Mouse (Mus musculus): ENCODE results near the gene Car6.

GRCm38 (mm10) chr4:150230460-150231407 is 29.6 kb upstream of the Car6 start:
- TF ChIP-seq CTCF (conservative IDR thresholded peaks at IDR 0.05 in 1 of 2, IDR thresholded peaks at IDR 0.05 in 1 of 2; ENCODE audit: low read depth in 2 of 2, low read length in 2 of 2) (no peak), MAX (IDR thresholded peaks at IDR 0.05; ENCODE audit: low read length) (no peak), CHD1 (IDR thresholded peaks at IDR 0.05; ENCODE audit: low read depth, low read length) (no peak), MYC (IDR thresholded peaks at IDR 0.05; ENCODE audit: low read depth, low read length) (no peak), POLR2A (IDR thresholded peaks at IDR 0.05; ENCODE audit: low read depth, low read length) (no peak), E2F4 (IDR thresholded peaks at IDR 0.05; ENCODE audit: insufficient replicate concordance, low read depth, low read length) (no peak), SMC3 (IDR thresholded peaks at IDR 0.05; ENCODE audit: low read depth, low read length) (no peak), TCF12 (IDR thresholded peaks at IDR 0.05; ENCODE audit: low read depth, low read length) (no peak), JUN (IDR thresholded peaks at IDR 0.05; ENCODE audit: insufficient read depth, low read depth, low read length) (no peak), GABPA (IDR thresholded peaks at IDR 0.05; ENCODE audit: insufficient replicate concordance, low read depth, low read length) (no peak), TBP (conservative IDR thresholded peaks at IDR 0.05; ENCODE audit: low read depth, low read length) (no peak), CHD2 (IDR thresholded peaks at IDR 0.05; ENCODE audit: low read length) (no peak), EP300 (IDR thresholded peaks at IDR 0.05; ENCODE audit: low read length) (no peak)
